Mouse (Mus musculus): ENCODE measurements at regions not wholly inside any gene's neighbourhood (a gene's known extent, or its start where the extent isn't known, plus 50 kb on each side); places are given as distances from the start of the nearest gene placed in this dataset.

GRCm38 (mm10) chr16:27507212-27507611 lies 118.5 kb downstream of the Ccdc50 start:
- no peak for DNase-seq (ENCODE audit: low read depth, low spot score)

GRCm38 (mm10) chr16:27523527-27524121 lies 135.0 kb downstream of the Ccdc50 start:
- peak; percentile 78 for DNase-seq (ENCODE audit: low read depth, low spot score)

- no peak for DNase-seq (ENCODE audit: low read depth, low spot score)
Observed at GRCm38 (mm10) chr16:27526669-27527068, 138.0 kb downstream of the Ccdc50 start.

GRCm38 (mm10) chr16:27530634-27531033 lies 142.0 kb downstream of the Ccdc50 start:
- no peak for DNase-seq (ENCODE audit: low read depth, low spot score)
